Mouse (Mus musculus): ENCODE data around the gene Smco3. TPM values are rescaled to one million over a fixed set of nuclear protein-coding genes. Genes with fewer than 3 reads are reported as not detected.

Gene Smco3
- total RNA-seq (2023), result not detected

GRCm38 (mm10) chr6:136835352-136835751 is at the start of gene Smco3:
Gene Smco3 (minus strand): TSS chr6:136835452.

GRCm38 (mm10) chr6:136875670-136876069 is 40.4 kb upstream of the Smco3 start, which contains the start of gene Mgp:
Gene Mgp (minus strand): TSS chr6:136875823.

GRCm38 (mm10) chr6:136857186-136857872 is 22.1 kb upstream of the Smco3 start, which contains the start of gene Art4:
Gene Art4 (minus strand): TSS chr6:136857733.

GRCm38 (mm10) chr6:136827881-136828561 is 7.2 kb downstream of the Smco3 start, which contains the start of gene Wbp11:
Gene Wbp11 (minus strand): TSS chr6:136828233.

DNA sequence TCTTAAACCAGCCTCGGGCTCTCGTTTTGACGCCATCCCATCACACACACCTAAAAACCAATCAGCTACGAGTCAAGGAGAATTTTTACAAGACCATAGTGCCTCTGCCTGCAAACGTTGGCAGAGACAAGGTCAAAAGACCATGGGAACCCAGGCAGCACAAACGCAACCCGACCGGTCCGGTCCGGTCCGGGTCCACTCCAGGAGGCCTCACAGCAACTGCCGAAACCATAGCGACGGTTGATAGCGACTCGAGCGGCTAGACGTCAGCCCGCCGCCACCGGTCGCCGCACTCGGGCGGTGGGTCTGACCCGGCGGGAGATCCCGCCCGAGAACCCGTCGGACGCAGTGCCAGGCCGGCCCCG is 7.8 kb downstream of the Smco3 start, which contains the start of gene BC049715:
Gene BC049715, plus strand, starts transcription at position 111 of the 365 bp plus-strand sequence.

GRCm38 (mm10) chr6:136808014-136808417 is 27.2 kb downstream of the Smco3 start, which contains the start of gene H2afj:
Gene H2afj (plus strand): TSS chr6:136808244.

DNA sequence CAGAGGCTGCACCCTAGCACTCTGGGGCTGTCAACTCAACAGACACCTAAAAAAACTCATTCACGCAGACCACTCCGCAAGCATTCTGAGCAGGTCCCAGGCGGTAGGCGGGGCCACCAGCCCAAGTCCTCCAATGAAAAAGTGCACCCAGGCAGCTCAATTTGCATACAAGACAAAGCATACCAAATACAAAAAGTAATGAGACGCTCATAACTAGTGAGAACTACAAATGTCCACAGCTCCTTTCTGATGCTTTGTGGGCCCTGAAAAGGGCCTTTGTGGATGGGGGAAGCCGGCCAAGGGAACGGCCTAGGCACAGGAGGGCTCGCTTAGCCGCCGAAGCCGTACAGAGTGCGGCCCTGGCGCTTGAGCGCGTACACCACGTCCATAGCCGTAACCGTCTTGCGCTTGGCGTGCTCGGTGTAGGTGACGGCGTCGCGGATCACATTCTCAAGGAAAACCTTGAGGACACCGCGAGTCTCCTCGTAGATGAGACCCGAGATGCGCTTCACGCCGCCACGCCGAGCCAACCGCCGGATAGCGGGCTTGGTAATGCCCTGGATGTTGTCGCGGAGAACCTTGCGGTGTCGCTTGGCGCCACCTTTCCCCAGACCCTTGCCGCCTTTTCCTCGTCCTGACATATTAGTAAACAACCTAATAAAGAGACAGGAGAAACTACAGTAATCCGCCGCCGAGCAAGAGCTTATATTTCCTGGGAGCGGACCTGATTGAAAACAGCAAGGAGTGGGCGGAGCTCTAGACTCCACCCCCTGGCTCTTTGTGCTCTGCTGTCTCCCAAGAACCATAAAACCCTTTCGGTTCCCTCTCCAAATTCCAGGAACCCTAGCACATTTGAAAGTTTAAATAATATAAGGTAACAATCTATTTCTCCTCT is 31.3 kb downstream of the Smco3 start, which contains the start of gene Hist4h4:
Gene Hist4h4, minus strand, starts transcription at position 677 of the 895 bp plus-strand sequence.

GRCm38 (mm10) chr6:136781377-136781986 is 53.8 kb downstream of the Smco3 start, which contains the start of gene Gucy2c:
Gene Gucy2c (minus strand): TSS chr6:136781765.

Other genes starting within 250 kb of the Smco3 start
- gene Plbd1, start 173.5 kb downstream of the Smco3 start, total RNA-seq (2023), result 12.4 TPM
- not detected for gene Gucy2c, start 53.7 kb downstream of the Smco3 start, total RNA-seq (2023)
- gene Hist4h4, start 31.0 kb downstream of the Smco3 start, total RNA-seq (2023), result 18.8 TPM
- gene H2afj, start 27.2 kb downstream of the Smco3 start, total RNA-seq (2023), result 66.6 TPM
- gene BC049715, start 7.8 kb downstream of the Smco3 start, total RNA-seq (2023), result 6.7 TPM
- gene Wbp11, start 7.2 kb downstream of the Smco3 start, total RNA-seq (2023), result 172 TPM
- 2.5 TPM for gene Art4, start 22.3 kb upstream of the Smco3 start, total RNA-seq (2023)
- 1.6 TPM for gene Mgp, start 40.4 kb upstream of the Smco3 start, total RNA-seq (2023)
- 10.5 TPM for gene Erp27, start 86.7 kb upstream of the Smco3 start, total RNA-seq (2023)
- 0.15 TPM for gene Pde6h, start 88.4 kb upstream of the Smco3 start, total RNA-seq (2023)
- 931 TPM for gene Arhgdib, start 106.4 kb upstream of the Smco3 start, total RNA-seq (2023)